21 mouse cellular contexts compared by ENCODE assay signal in the genomic region with DNA sequence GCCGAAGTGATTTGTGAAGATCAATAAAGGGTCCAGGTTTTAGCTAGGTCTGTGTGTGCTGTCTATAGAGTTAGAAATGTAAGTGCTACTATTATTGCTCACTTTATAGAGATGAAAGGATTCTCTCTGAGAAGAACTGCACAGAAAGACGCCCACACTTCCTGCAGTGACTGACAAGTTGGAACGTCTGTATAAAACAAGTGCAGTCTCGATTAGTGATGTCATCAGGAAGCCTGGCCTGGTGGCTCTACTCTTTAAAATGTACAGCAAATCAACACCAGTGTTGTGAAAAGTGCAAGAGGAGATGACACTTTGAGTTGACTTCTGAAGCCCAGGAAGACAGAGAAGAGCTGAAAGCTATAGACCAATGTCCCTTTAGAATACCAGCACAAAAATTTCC.
DNase-seq lines count a peak whose midpoint lies in the region; ATAC-seq lines count a peak whose summit lies in the region.
"Had no signal": no experiment of that assay in that cellular context is flagged by ENCODE, and none has a peak within 500 bp of the region (broad histone marks: within the 10 kb centered on the region; RNA-seq: fewer than 3 reads in every experiment).

No protein-coding gene starts in this region.

- ATAC-seq in CD4-positive, CD25-positive, alpha-beta regulatory T cell, adult 4 months, result peak; percentile 99
- ATAC-seq in inflammation-experienced regulatory T-cells, adult 6 months, result peak; percentile 100
- ATAC-seq in midbrain, embryonic 15.5 days (replicated peaks), result no peak
- ATAC-seq: forebrain, postnatal 0 days had no signal

- no peak overlapping the region for H3K4me2 ChIP-seq in midbrain, embryonic 15.5 days
- H3K4me2 ChIP-seq: heart, embryonic 12.5 days; limb, embryonic 13.5 days; liver, embryonic 15.5 days; midbrain, embryonic 11.5 days had no signal

- H3K36me3 ChIP-seq in midbrain, embryonic 15.5 days (replicated peaks), result no peaks in the 10 kb centered on the region

- no peak overlapping the region for H3K9ac ChIP-seq in midbrain, embryonic 15.5 days
- H3K9ac ChIP-seq: forebrain, postnatal 0 days; heart, embryonic 12.5 days; limb, embryonic 13.5 days; liver, embryonic 15.5 days had no signal

- H3K4me1 ChIP-seq in midbrain, embryonic 15.5 days, result no peaks in the 10 kb centered on the region
- H3K4me1 ChIP-seq: limb, embryonic 13.5 days; liver, embryonic 15.5 days had no signal

- H3K27me3 ChIP-seq in midbrain, embryonic 15.5 days (replicated peaks), result no peaks in the 10 kb centered on the region
- H3K27me3 ChIP-seq: heart, embryonic 12.5 days; limb, embryonic 13.5 days; liver, embryonic 15.5 days had no signal

- H3K27ac ChIP-seq in midbrain, embryonic 15.5 days, result no peak overlapping the region
- H3K27ac ChIP-seq: kidney, postnatal 0 days; limb, embryonic 13.5 days; liver, embryonic 15.5 days had no signal

- H3K9me3 ChIP-seq in midbrain, embryonic 15.5 days, result no peaks in the 10 kb centered on the region
- H3K9me3 ChIP-seq: limb, embryonic 13.5 days; liver, embryonic 15.5 days had no signal

- peak; percentile 17 for DNase-seq in layer of hippocampus, adult 11-12 months (ENCODE audit: low spot score)
- no peak for DNase-seq in layer of hippocampus, postnatal 10 days (ENCODE audit: low spot score in 2 of 2)
- peak; percentile 22 for DNase-seq in thymus, postnatal 25 days
- DNase-seq in cerebellum, adult 9-11 months, result no peak
- DNase-seq: adrenal gland, postnatal 25 days; B cell, adult 2 months; cerebellum, postnatal 36 days; forebrain, postnatal 0 days; gastrocnemius, postnatal 25 days; heart, postnatal 36 days; lung, postnatal 14 days; right cerebral cortex, postnatal 25 days had no signal

- H3K4me3 ChIP-seq in midbrain, embryonic 15.5 days, result no peak overlapping the region
- H3K4me3 ChIP-seq: heart, embryonic 12.5 days; limb, embryonic 13.5 days; liver, embryonic 15.5 days; myocyte had no signal

- WGBS in midbrain, embryonic 15.5 days, result 74% methylated on average over 4 of the region's 4 CpGs

Comparison
In these comparisons a context has a peak if more than half of its experiments do, and no peak if none do; other contexts are left out.
1. DNase-seq: peak in layer of hippocampus, adult 11-12 months (single experiment) and thymus, postnatal 25 days (single experiment); none in layer of hippocampus, postnatal 10 days (0 of 2) and cerebellum, adult 9-11 months (single experiment).